Mouse (Mus musculus) gastrocnemius, adult 18-20 months (tissue): ENCODE results near the gene Pcnt. TPM values are rescaled to one million over a fixed set of nuclear protein-coding genes. Genes with fewer than 3 reads are reported as not detected.

Experiments used
- DNase-seq: peaks from one replicate; pipeline ENCODE4 v3.0.0; 2021; ENCODE audit warnings: low spot score
- total RNA-seq, 2 experiments: library from RNA; stranded (reverse); gene quantifications; 2 replicates each; pipeline ENCODE4 v1.2.3; 2021

The Pcnt gene
- total RNA-seq, 2 experiments from 2014 or later, result 59.1 to 63.4 TPM

DNA sequence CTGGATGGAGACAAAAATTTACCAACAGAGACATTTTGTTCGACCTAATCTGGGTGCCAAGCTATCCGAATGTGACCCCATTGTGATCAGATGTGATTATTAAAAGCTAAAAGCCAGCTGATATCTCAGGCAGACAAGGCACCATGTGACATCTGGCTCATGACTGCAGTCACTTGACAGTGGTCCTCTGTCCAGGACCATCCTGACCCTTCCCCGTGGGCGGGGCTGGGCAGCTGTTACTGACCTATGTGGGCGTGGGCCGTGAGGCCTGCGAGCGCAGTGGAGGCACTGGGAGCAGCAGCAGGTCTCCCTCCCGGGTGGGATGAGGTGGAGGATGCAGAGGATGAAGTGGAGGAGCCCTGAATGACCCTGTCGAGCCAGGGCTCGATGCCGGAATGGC, 125.0 kb downstream of the Pcnt start:
- no peak for DNase-seq

- DNase-seq, result no peak
Observed at GRCm38 (mm10) chr10:76316194-76316593, 126.4 kb downstream of the Pcnt start.

DNA sequence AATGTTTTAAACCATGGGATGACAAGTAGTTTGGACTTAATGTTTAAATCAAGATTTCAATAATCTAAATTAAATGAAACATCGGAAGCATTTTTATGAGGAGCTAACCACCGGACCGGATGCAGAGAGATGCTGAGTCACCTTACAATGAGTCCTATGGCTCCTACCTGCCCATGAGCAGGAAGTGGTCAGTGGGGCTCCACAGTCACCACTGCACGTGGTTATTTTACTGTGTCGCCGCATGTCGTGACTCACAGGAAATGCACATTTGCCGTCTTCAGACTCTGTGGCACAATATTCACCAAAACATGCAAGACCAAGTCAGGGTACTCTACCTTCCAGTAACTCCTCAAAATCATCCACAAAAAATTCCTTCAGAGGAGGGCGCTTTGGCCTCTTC, 135.8 kb downstream of the Pcnt start:
- no peak for DNase-seq

Other genes with a start within 250 kb of the Pcnt start
- gene Prmt2, start 204.9 kb downstream of the Pcnt start, total RNA-seq, result 1 to 10 TPM; 2.7 to 4.2 TPM
- 1 to 10 TPM; 1.2 to 3.5 TPM for gene S100b, start 188.9 kb downstream of the Pcnt start, total RNA-seq
- 1 to 10 TPM; 3.2 to 3.5 TPM for gene Dip2a, start 97.5 kb downstream of the Pcnt start, total RNA-seq
- gene AC141477.1, start 2.3 kb downstream of the Pcnt start, total RNA-seq, result not detected
- under 1 TPM in 1 of 2 experiments, not detected in 1; 0.23 TPM for gene 2610028H24Rik, start 6.3 kb upstream of the Pcnt start, total RNA-seq
- gene Mcm3ap, start 26.1 kb upstream of the Pcnt start, total RNA-seq, result 10 to 100 TPM; 16.9 to 18.4 TPM
- 1 to 10 TPM; 3.8 to 3.9 TPM for gene Ybey, start 26.3 kb upstream of the Pcnt start, total RNA-seq
- gene Lss, start 88.8 kb upstream of the Pcnt start, total RNA-seq, result 1 to 10 TPM; 6.5 to 9.8 TPM
- gene Spatc1l, start 119.5 kb upstream of the Pcnt start, total RNA-seq, result not detected
- gene Ftcd, start 132.9 kb upstream of the Pcnt start, total RNA-seq, result under 1 TPM in 1 of 2 experiments, not detected in 1; 0.57 TPM
- 10 to 100 TPM; 32.0 to 33.3 TPM for gene Col6a2, start 180.8 kb upstream of the Pcnt start, total RNA-seq